Mouse (Mus musculus): ENCODE results near the gene Shisa4. TPM values are rescaled to one million over a fixed set of nuclear protein-coding genes. Genes with fewer than 3 reads are reported as not detected.
A peak's percentile ranks its signal among the peaks of the same experiment; 100 is the strongest.
"Not testable (repeated sequence)": the region's sequence is repeated elsewhere in the genome, so short reads cannot be mapped to it uniquely, and the experiment has no call there.

Gene Shisa4
- total RNA-seq (2021), result 100 to 1,000 TPM; 160 to 186 TPM
- long read RNA-seq, experiment 1, transcript Shisa4-201 (5 exons, 1,763 nt), result major isoform, 113 of 150 reads
- long read RNA-seq, experiment 1, partial matches to known transcripts, result 20 of 150 reads
- long read RNA-seq, experiment 1, other reads (novel, unspliced or antisense), result 11 of 150 reads
- long read RNA-seq, experiment 2, transcript Shisa4-202 (2 exons, 851 nt), result minor isoform, 7 of 138 reads
- long read RNA-seq, experiment 2, transcript Shisa4-201 (5 exons, 1,763 nt), result major isoform, 100 of 138 reads
- long read RNA-seq, experiment 2, partial matches to known transcripts, result 11 of 138 reads
- long read RNA-seq, experiment 2, other reads (novel, unspliced or antisense), result 16 of 138 reads

GRCm38 (mm10) chr1:135374868-135375581 is at the start of gene Shisa4:
Shisa4 (minus strand) TSS chr1:135375237.
- peak; percentile 66 to 82 for DNase-seq (ENCODE audit: low spot score in 2 of 2)

DNA sequence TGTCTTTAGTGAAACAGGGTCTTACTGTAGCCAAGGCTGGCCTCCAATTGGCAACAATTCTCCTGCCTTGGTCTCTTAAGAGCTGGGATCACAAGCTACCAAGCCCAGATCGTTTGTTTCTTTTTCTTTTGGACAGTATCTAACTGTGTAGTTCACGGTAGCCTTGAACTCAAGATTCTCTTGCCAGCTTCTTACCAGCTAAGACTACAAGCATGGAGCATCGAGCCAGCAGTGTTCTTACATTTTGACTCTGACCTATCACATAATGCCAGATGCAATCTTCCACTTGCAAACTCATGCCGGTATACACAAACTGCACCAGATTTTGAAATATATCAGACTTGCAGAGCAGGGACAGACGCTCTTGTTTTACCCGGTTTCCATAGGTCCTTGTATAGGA is 47.7 kb upstream of the Shisa4 start:
- DNase-seq (ENCODE audit: low spot score in 2 of 2), result no peak

- peak; percentile 22 to 23 for DNase-seq (ENCODE audit: low spot score in 2 of 2)
Measured at GRCm38 (mm10) chr1:135413996-135414395, 39.0 kb upstream of the Shisa4 start.

DNA sequence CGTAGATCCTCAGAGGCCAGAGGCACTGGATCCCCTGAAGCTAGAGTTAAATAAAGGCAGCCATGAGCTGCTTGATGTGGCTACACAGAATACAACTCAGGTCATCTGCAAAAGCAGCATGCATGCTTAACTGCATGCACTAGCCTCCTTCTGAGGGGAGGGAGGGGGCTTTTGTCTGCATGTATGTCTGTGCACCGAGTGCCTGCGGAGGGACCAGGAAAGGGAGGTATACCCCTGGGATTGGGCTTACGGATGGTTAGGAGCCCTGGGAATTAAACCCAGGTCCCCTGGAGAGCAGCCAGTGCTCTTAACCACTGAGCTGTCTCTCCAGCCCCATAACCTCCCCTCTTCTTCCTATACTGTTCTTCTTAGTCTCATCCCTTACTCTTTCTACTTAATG is 37.1 kb upstream of the Shisa4 start:
- DNase-seq (ENCODE audit: low spot score in 2 of 2), result no peak

- DNase-seq (ENCODE audit: low spot score in 2 of 2), result peak; percentile 56 to 62
Measured at GRCm38 (mm10) chr1:135410967-135411366, 35.9 kb upstream of the Shisa4 start.

GRCm38 (mm10) chr1:135408973-135409372 is 33.9 kb upstream of the Shisa4 start:
- no peak for DNase-seq (ENCODE audit: low spot score in 2 of 2)

- DNase-seq (ENCODE audit: low spot score in 2 of 2), result no peak
Measured at GRCm38 (mm10) chr1:135405356-135405755, 30.3 kb upstream of the Shisa4 start.

DNA sequence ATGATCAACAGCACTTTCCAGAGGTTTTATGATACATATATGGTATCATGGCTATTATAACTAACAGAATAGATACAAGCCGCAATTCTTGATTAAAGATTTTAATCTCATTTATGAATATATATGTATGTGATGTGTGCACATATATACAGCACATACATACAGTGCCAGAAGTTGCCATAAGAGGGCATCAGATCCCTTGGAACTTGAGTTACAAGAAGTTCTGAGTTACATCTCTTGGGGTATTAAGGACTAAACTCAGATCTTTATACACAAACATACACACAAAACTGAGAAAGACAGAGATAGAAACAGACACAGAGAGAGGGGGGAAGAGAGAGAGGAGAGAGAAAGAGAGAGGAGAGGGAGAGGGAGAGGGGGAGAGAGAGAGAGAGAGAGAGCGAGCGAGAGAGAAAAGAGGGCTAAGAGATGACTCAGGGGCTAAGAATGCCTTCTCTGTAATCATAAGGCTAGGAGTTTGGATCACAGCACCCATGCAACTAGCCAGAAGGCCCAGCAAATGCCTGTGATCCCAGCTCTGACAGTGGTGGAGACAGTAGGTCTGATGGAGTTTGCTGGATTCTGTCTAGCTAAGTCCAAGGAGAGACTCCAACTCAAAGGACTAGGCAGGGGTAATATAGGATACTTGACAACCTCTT is 26.5 kb upstream of the Shisa4 start:
- DNase-seq (ENCODE audit: low spot score in 2 of 2), result no peak

DNA sequence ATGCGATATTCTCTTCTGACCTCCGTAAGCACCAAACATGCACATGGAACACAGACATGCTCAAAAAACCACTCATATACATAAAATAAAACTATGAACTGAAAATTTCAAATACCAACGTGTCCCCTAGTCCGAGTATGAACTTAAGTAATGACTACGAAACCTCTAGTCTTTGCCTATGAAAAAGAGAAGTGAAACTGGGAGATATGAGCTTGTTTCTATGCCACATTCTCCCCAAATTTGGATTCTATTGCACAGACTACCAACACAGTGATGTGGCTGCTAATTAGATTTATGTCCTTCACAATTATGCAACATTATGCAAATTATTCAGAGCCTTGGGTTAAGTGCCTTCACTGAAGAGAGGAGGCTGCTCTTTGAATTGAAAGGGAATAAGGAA is 24.4 kb upstream of the Shisa4 start:
- no peak for DNase-seq (ENCODE audit: low spot score in 2 of 2)

- peak; percentile 37 to 60 for DNase-seq (ENCODE audit: low spot score in 2 of 2)
Measured at GRCm38 (mm10) chr1:135385161-135385560, 10.1 kb upstream of the Shisa4 start.

GRCm38 (mm10) chr1:135384171-135384570 is 9.1 kb upstream of the Shisa4 start:
- DNase-seq (ENCODE audit: low spot score in 2 of 2), result no peak

DNA sequence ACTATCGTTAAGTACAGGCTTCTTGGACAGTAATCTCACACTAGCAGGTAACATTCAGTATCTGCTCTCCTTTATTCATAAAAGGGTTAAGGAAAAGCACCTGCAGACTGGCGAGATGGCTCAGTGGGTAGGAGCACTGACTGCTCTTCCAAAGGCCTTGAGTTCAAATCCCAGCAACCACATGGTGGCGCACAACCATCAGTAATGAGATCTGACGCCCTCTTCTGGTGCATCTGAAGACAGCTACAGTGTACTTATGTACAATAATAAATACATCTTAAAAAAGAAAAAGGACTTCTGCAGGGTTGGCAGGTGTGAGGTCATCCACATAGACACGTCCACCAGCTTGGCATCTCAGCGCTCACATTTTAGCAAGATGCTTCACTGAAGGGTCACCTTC is 6.5 kb upstream of the Shisa4 start:
- DNase-seq (ENCODE audit: low spot score in 2 of 2), result not testable (repeated sequence)

DNA sequence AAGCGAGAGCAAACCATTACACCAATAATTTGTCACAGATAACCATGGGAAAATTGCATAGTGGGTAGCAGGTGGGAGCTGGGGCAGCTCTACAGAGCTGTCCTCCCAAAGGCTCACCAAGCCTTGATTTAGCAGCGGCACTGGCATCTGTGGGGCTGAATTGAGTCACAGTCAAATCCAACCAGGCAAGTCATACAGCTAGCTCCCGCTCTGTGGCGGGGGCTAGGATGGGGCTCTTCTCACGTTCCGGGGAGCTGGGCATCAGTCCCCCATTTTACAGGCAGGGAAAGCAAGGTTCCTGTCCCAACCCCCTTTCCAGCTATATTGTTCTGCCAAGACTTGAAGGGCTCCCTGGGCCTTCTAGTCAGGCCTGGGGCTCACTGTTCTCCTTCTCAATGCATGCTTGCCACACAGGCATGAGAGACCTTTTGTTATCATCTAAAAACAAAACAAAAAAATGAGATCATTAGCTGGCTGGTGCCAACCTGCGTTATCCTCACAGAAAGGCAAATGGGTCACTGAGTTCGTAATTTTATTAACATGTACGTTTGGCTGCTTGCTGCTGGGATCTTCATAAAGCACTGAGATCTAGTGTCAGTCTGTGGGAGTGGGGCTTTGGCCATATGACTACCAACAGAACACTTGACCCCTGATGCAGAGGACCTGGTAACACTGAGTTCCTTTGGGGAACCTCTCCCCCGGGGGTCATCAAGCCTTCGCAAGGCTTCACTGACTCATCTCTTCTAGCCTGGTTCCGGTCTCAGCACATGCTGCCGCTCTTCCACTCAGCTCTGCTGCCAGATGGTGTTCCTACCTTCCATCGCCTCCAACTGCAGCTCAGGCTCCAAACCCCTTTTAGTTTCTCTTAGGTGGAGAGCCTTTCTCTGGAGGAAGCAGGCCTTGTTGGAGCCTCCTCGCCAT is 5.3 kb upstream of the Shisa4 start:
- peak; percentile 63 to 84 for DNase-seq (ENCODE audit: low spot score in 2 of 2)

DNA sequence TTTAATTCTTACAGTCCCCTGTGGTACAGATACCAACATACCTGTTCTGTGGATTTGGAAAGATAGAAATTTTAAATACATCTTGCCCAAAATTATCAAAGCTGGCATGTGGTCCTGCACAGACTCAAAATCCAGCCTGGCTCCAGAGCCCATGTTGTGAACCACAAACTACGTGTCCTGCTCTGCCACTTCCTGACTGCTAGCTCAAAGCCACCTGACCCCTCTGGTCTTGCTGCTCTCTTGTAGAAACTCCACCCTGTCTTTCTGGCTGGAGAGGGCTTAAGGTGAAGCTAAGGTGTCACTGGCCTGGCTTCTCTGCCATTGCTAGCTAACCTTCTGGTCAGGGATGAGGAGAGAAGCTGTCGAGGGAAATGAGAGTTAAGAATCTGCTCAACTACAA is 4.0 kb upstream of the Shisa4 start:
- no peak for DNase-seq (ENCODE audit: low spot score in 2 of 2)

DNA sequence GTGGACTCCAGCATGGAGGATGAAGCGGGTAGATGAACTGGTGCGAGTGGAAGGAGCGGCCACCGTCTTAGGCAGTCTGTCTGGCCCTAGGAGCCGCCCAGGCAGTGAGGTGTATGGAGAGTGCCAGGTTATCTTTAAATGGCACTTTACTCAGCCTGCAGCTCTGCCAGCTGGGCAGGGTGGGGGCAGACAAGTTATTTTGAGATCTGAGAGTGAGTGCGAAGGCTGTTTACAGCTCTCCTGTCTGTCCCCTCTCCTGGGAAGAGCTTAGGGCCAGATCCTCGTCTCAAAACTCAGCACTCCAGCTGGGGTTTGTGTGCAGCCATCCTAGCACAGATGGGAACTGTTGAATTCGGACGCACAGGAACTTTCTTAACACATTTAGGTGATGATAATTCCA is 3.5 kb upstream of the Shisa4 start:
- peak; percentile 59 to 78 for DNase-seq (ENCODE audit: low spot score in 2 of 2)

GRCm38 (mm10) chr1:135374175-135374867 is 716 bp downstream of the Shisa4 start:
- peak; percentile 45 to 56 for DNase-seq (ENCODE audit: low spot score in 2 of 2)

DNA sequence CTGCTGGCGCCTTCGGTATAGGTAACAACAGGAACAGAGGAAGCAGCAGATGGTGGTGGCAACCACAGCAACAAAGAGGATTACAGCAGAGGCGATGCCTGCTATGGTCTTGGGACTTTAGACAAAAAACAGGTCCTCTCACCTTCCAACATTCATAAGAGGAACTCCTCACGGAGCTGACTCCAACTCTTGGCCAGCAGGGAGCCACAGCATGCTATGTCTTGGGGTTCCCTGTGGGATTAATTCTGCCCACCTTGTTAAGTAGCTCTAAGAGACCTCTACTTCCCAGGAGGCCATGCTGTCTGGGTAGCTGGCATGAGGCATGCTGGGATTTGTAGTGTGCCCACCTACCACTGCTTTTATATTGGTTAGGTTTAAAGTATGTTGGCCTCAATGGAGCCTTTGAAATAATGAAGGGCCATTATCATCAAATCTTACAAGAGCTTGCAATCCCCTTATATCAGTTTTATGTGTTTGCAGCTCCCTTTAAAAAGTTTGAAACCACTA is 1.8 kb downstream of the Shisa4 start:
- DNase-seq (ENCODE audit: low spot score in 2 of 2), result no peak

DNA sequence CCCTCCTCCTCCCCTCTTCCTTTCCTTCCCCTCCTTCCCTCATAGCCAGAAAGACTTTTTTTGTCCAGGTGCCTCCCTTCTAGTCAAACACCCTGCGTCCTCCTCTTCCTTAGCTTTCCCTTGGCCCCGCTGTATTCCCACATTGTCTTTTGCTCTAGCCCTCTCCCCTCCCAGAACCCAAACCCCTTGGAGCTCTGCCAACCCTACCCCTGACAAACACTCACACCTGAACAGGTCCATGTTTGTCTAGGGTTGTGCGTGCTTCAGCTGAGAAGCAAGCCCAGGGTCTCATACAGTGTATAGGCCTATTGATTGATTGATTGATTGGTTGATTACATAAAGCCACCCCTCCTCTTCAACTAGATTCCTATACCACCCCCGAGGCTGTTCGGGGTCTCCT is 5.6 kb downstream of the Shisa4 start:
- no peak for DNase-seq (ENCODE audit: low spot score in 2 of 2)

DNA sequence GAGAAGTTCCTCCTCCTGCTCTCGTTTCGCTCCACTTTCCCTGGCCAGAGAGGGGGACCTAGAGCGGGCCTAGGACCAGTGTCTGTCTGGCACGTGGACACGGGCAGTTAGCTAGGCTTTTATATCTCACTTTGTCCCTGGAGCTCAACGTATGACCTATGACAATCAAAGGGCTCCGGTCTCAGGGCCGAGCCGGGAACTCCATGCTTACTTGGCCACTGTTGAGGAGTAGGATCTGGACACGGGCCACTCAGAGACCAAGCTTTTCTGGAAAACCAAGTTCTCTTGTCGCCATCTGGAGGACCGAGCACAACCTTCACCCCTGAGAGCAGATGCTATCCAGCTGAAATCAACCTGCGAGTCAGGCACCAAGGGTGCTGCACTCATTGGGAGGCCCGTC is 6.1 kb downstream of the Shisa4 start:
- peak in 1 of 2 experiments; percentile 52 for DNase-seq (ENCODE audit: low spot score in 2 of 2)

- DNase-seq (ENCODE audit: low spot score in 2 of 2), result peak; percentile 90 to 91
Measured at GRCm38 (mm10) chr1:135368245-135368644, 6.8 kb downstream of the Shisa4 start.
